ENCODE assay signal across 12 mouse cellular contexts in the genomic region with DNA sequence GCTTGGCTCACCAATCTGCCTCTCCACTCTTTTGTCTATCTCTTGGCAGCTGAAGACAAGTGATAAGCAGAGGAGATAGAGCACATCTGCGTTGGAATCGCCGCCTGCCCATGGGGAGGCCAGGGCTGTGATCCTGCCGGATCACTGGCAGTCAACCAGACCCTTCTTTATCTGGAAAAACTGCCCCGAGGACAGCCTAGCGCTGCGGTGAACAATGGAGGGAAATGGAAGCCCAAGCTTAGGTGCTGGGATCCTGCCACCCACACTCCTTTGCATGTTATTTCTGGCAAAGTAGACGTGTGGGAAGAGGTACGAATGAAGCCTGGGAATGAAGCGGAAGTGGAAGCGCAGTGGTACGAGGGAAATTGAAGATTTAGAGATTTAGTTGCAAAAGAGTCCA.
DNase-seq lines count a peak whose midpoint lies in the region.
"Had no signal": no experiment of that assay in that cellular context is flagged by ENCODE, and none has a peak within 500 bp of the region (broad histone marks: within the 10 kb centered on the region; RNA-seq: fewer than 3 reads in every experiment).

No protein-coding gene starts in this region.

- intact Hi-C loops in left cerebral cortex, postnatal 10 days (cut with DNase I): no loop called here
- intact Hi-C loops in heart, postnatal 14 days (cut with DNase I): no loop called here

- DNase-seq in left cerebral cortex, adult 18-20 months (ENCODE audit: low spot score in 2 of 2): peak; percentile 20 to 25
- no peak for DNase-seq in left cerebral cortex, postnatal 10 days (ENCODE audit: extremely low spot score in 1 of 2, low spot score in 2 of 2)
- DNase-seq in heart, adult 11 months: peak; percentile 98
- peak; percentile 54 to 75 for DNase-seq in heart, adult 9 months (ENCODE audit: low spot score in 2 of 2)
- peak; percentile 35 to 42 for DNase-seq in heart, postnatal 14 days
- DNase-seq in urinary bladder, postnatal 4 days (ENCODE audit: low spot score in 2 of 2): no peak
- DNase-seq in frontal cortex, postnatal 25 days (ENCODE audit: low spot score in 2 of 2): no peak
- DNase-seq: cerebellum, postnatal 10 days; liver, embryonic 13.5 days; lung, postnatal 10 days; right cerebral cortex, postnatal 4 days; thymus, postnatal 25 days had no signal

Comparison
In these comparisons a context has a peak if more than half of its experiments do, and no peak if none do; other contexts are left out.
1. DNase-seq: peak in left cerebral cortex, adult 18-20 months (2 of 2), heart, adult 11 months (single experiment), heart, adult 9 months (2 of 2) and heart, postnatal 14 days (2 of 2); none in left cerebral cortex, postnatal 10 days (0 of 2), urinary bladder, postnatal 4 days (0 of 2) and frontal cortex, postnatal 25 days (0 of 2).